Mouse (Mus musculus) lung, embryonic 14.5 days (tissue): ENCODE data around the gene Slc2a3. TPM values are rescaled to one million over a fixed set of nuclear protein-coding genes. Genes with fewer than 3 reads are reported as not detected.
"Not testable (repeated sequence)": the region's sequence is repeated elsewhere in the genome, so short reads cannot be mapped to it uniquely, and the experiment has no call there.

Experiments
- ATAC-seq: fragments of 200-750 bp; cut with Nextera tagmentation; 2 replicates; pipeline ENCODE4 v1.8.0; 2017; ENCODE audit warnings: mild to moderate bottlenecking, moderate TSS enrichment, moderate library complexity; ENCODE audit not compliant: insufficient read depth
- DNase-seq: peaks from one replicate; pipeline ENCODE4 v3.0.0-alpha.2; 2015
- H3K27ac ChIP-seq: fragments of 300-500 bp; sonication (generic); 2 replicates; pipeline ENCODE4 v1.5.1; 2014; ENCODE audit warnings: low read depth, mild to moderate bottlenecking, moderate library complexity
- H3K27me3 ChIP-seq: fragments of 300-500 bp; sonication (generic); 2 replicates; pipeline ENCODE4 v1.6.1; 2014; ENCODE audit warnings: low read length, control low read depth; ENCODE audit not compliant: insufficient read depth
- H3K36me3 ChIP-seq: fragments of 300-500 bp; sonication (generic); 2 replicates; pipeline ENCODE4 v1.6.1; 2014; ENCODE audit warnings: control low read depth; ENCODE audit not compliant: insufficient read depth
- H3K4me1 ChIP-seq: fragments of 300-500 bp; sonication (generic); 2 replicates; pipeline ENCODE4 v1.6.1; 2014; ENCODE audit warnings: antibody characterized with exemption, control low read depth; ENCODE audit not compliant: insufficient read depth
- H3K4me2 ChIP-seq: fragments of 300-500 bp; sonication (generic); 2 replicates; pipeline ENCODE4 v1.6.1; 2014; ENCODE audit warnings: mild to moderate bottlenecking
- H3K4me3 ChIP-seq: fragments of 300-500 bp; sonication (generic); 2 replicates; pipeline ENCODE4 v1.5.1; 2014; ENCODE audit warnings: low read depth, low read length
- H3K9ac ChIP-seq: fragments of 300-500 bp; sonication (generic); 2 replicates; pipeline ENCODE4 v1.6.1; 2014
- H3K9me3 ChIP-seq: fragments of 300-500 bp; sonication (generic); 2 replicates; pipeline ENCODE4 v1.6.1; 2016; ENCODE audit warnings: low read depth, low read length, control low read depth
- CTCF ChIP-seq: IDR thresholded peaks from 2 replicates; pipeline ENCODE4 v1.5.1; 2016; ENCODE audit warnings: antibody characterized with exemption, low read depth
- WGBS: fragments of 180-500 bp; shearing (Covaris S2); extraction: QIAGEN DNeasy Blood & Tissue Kit; methylation state at CpG from one replicate; pipeline ENCODE4 v1.1.7; 2014; 5-methylcytosine and 5-hydroxymethylcytosine counted together
- polyA plus RNA-seq: library from polyadenylated mRNA; unstranded; fragments of >200 nt; fragmentation: Nextera tagmentation; extraction: Ambion mirVana; gene quantifications from 2 replicates; pipeline ENCODE4 v1.2.1, GENCODE M21; 2014

Slc2a3 gene
- polyA plus RNA-seq, 1 experiment from 2014 or later: 8.4 TPM

DNA sequence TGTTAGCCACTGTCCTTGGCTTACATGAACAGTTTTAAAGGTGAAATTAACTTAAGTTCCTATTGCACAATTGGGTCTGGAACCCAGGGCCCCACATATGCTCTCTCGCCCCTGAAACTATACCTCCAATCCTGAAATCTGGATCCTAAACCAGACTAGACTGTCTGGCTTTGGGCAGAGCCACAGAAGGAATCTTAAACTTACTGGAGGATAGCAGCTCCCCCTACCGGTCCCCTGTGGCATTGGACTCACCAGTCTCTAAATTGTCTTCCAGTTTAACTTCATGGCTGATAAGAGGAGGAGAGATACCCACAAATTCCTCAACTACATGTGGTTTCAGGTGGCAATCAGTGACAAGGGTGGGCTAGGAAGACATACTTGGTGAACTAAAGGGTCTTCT is 81.5 kb downstream of the Slc2a3 start:
- Histone ChIP-seq H3K27ac (no peak overlapping the region), H3K27me3 (no peaks in the 10 kb centered on the region), H3K9ac (no peak overlapping the region), H3K9me3 (no peaks in the 10 kb centered on the region), H3K36me3 (no peaks in the 10 kb centered on the region), H3K4me1 (no peaks in the 10 kb centered on the region), H3K4me3 (no peak overlapping the region), H3K4me2 (no peak overlapping the region)
- peak; percentile 66 for ATAC-seq
- DNase-seq: peak; percentile 83
- 29% methylated on average over 2 of the region's 2 CpGs for WGBS
- peak; percentile 76 for TF ChIP-seq CTCF

- H3K9me3 ChIP-seq, H3K4me3 ChIP-seq, H3K36me3 ChIP-seq, H3K27ac ChIP-seq, H3K27me3 ChIP-seq, ATAC-seq, H3K9ac ChIP-seq, H3K4me2 ChIP-seq, DNase-seq, H3K4me1 ChIP-seq: not testable (repeated sequence)
- WGBS: 63% methylated on average over 1 of the region's 1 CpGs
These were observed 83.2 kb downstream of the Slc2a3 start for GRCm38 (mm10) chr6:122718224-122718623.

DNA sequence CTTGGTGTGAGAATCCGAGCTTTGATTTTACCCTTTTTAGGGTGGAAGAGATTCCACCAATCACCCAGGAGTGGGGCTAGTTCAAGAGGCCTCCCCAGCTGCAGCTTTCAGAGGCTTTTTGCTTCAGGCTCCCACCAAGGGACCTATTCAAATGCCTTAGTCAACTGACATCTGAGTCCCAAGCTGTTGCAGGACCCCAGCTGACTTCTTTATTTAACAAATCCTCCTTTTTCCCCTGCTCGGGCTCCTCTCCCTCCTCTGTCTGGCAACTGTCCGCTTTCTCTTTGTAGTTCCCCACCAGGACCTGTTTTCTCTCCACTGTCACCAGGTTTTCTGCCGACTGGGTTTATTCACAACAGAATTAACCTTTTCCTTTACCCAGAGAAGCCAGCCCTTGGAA is 85.6 kb downstream of the Slc2a3 start:
- DNase-seq: no peak
- H3K9ac ChIP-seq: no peak overlapping the region

DNA sequence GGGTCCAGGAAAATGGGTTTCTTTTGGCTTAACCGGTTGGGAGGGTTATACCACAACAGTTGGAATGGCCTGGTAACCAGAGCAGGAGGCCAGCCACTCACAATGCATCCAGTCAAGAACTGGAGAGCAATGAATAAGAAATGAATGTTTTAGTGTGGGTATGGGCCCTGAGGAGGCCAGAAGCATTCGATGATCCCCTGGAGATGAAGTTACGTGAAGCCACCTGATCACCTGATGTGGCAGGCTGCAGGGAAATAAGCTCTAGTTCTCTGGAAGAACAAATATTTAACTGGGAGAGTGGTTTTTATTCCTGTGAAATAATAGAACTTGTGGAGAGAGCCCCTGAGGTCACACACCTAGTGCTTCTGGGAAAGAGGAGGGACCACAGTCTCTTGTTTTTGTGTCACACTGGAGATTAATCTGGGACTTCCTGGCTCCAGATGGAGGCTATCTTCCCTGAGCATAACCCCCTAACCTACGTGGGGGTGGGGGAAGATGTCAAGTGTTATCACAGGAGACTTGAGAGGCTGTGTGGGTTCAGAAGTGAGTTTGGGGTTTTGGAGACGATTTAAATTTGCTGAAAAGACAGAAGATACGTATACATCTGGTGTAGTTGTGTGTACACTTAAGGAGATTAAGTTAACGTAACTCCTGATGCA is 86.6 kb downstream of the Slc2a3 start:
- Histone ChIP-seq H3K4me3 (no peak overlapping the region), H3K27ac (no peak overlapping the region), H3K4me2 (no peak overlapping the region), H3K9me3 (no peaks in the 10 kb centered on the region), H3K9ac (no peak overlapping the region), H3K36me3 (no peaks in the 10 kb centered on the region), H3K27me3 (no peaks in the 10 kb centered on the region), H3K4me1 (no peaks in the 10 kb centered on the region)
- TF ChIP-seq CTCF: no peak
- DNase-seq (no peak), ATAC-seq (no peak)
- WGBS: 41% methylated on average over 7 of the region's 7 CpGs

More for the DNA sequence above, 85.6 kb downstream of the Slc2a3 start:
- Histone ChIP-seq H3K4me2 (no peak overlapping the region), H3K27me3 (no peaks in the 10 kb centered on the region), H3K27ac (no peak overlapping the region), H3K9me3 (no peaks in the 10 kb centered on the region), H3K4me1 (no peaks in the 10 kb centered on the region), H3K4me3 (no peak overlapping the region), H3K36me3 (no peaks in the 10 kb centered on the region)
- ATAC-seq: no peak
- no peak for TF ChIP-seq CTCF
- WGBS: 5% methylated on average over 4 of the region's 4 CpGs

DNA sequence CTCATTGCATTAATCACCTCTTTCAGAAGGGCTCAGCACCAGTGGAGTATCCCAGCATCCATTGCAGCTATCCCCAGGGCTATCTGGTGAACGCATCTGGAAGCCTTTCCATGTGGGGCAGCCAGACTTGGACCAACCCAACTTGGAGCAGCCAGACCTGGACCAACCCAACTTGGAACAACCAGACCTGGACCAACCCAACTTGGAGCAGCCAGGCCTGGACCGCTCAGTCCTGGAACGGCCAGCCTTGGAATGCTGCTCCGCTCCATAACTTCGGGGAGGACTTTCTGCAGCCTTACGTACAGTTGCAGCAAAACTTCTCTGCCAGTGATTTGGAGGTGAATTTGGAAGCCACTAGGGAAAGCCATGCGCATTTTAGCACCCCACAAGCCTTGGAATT is 88.3 kb downstream of the Slc2a3 start:
- not testable (repeated sequence) for ATAC-seq, H3K27ac ChIP-seq, H3K27me3 ChIP-seq, H3K9me3 ChIP-seq, H3K36me3 ChIP-seq, H3K4me1 ChIP-seq, DNase-seq, H3K4me3 ChIP-seq, H3K4me2 ChIP-seq, H3K9ac ChIP-seq
- 94% methylated on average over 7 of the region's 7 CpGs for WGBS

DNA sequence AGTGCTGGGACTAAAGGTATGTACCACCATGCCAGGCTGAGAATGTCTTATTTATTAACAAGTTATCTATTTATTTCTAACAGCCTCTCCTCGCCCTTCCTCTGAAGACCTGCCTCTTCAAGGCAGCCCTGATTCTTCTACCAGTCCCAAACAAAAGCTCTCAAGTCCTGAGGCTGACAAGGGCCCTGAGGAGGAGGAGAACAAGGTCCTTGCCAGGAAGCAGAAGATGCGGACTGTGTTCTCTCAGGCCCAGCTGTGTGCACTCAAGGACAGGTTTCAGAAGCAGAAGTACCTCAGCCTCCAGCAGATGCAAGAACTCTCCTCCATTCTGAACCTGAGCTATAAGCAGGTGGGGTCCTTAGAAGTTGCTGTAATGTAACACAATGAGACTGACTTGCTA is 90.0 kb downstream of the Slc2a3 start:
- WGBS: 47% methylated on average over 2 of the region's 2 CpGs
- no peak overlapping the region for H3K4me3 ChIP-seq
- H3K27ac ChIP-seq: no peak overlapping the region
- H3K4me2 ChIP-seq: no peak overlapping the region
- no peaks in the 10 kb centered on the region for H3K4me1 ChIP-seq
- DNase-seq (no peak), ATAC-seq (no peak)
- no peaks in the 10 kb centered on the region for H3K27me3 ChIP-seq
- TF ChIP-seq CTCF: no peak
- no peaks in the 10 kb centered on the region for H3K9me3 ChIP-seq
- H3K36me3 ChIP-seq: no peaks in the 10 kb centered on the region
- no peak overlapping the region for H3K9ac ChIP-seq

DNA sequence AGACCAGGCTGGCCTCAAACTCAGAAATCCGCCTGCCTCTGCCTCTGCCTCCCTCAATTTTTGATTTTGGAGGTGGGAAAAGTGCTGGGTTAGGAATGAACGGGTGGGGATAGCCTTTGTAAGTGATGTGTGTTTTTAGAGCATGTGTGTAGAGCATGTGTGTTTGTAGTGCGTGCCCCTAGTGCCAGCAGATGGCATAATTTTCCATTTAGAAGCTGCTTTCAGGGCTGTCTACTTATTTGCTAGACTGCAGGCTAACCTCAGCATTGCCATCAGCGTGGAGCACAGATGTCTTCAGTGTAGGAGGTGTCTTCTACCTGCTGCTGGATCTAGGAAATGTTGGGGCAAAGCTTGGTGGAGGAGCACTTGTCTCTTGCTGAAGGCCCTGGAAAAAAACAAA is 92.6 kb downstream of the Slc2a3 start:
- ATAC-seq (no peak), DNase-seq (no peak)
- no peaks in the 10 kb centered on the region for H3K4me1 ChIP-seq
- no peak overlapping the region for H3K4me3 ChIP-seq
- H3K27ac ChIP-seq: no peak overlapping the region
- 66% methylated on average over 4 of the region's 4 CpGs for WGBS
- no peak overlapping the region for H3K4me2 ChIP-seq
- no peak for TF ChIP-seq CTCF
- H3K9ac ChIP-seq: no peak overlapping the region
- no peaks in the 10 kb centered on the region for H3K36me3 ChIP-seq
- H3K9me3 ChIP-seq: no peaks in the 10 kb centered on the region
- H3K27me3 ChIP-seq: no peaks in the 10 kb centered on the region
